Mouse (Mus musculus): ENCODE measurements at regions not wholly inside any gene's neighbourhood (a gene's known extent, or its start where the extent isn't known, plus 50 kb on each side); places are given as distances from the start of the nearest gene placed in this dataset.

DNA sequence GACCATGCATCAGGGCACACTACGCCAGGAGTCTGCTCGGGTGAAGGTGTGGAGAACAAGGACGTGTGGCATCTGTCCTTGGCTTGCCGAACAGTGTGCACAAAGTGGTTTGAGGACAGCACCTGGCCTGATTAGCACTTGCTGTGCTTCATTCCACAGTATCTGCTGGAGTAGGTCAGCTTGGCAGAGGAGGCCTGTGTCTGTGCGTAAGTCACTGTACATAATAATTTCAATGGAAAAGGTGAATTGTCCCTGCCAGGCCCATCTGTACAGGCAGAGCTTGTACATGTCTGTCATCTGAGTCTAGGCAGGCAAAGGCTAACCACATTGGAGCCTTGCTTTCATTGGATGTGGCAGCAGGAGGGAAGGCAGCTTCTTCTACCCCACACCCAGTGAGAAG, 979.5 kb upstream of the Car8 start:
- WGBS (ENCODE audit: insufficient replicate concordance): 82% methylated on average over 5 of the region's 5 CpGs
- Histone ChIP-seq H3K4me1 (ENCODE audit: insufficient read depth) (no peaks in the 10 kb centered on the region), H3K9ac (replicated peaks) (no peak overlapping the region), H3K27me3 (ENCODE audit: insufficient read depth, low read length) (no peaks in the 10 kb centered on the region), H3K27ac (ENCODE audit: low read depth) (no peak overlapping the region), H3K4me2 (ENCODE audit: low read depth, low read length) (no peak overlapping the region), H3K9me3 (ENCODE audit: low read length) (no peaks in the 10 kb centered on the region), H3K36me3 (replicated peaks; ENCODE audit: insufficient read depth, low read length) (no peaks in the 10 kb centered on the region), H3K4me3 (ENCODE audit: low read depth, low read length) (no peak overlapping the region)
- TF ChIP-seq EP300 (IDR thresholded peaks at IDR 0.05; ENCODE audit: low read depth) (no peak), CTCF (IDR thresholded peaks at IDR 0.05; ENCODE audit: low read depth) (no peak)
- DNase-seq (no peak), ATAC-seq (no peak)

- WGBS (ENCODE audit: insufficient replicate concordance): 73% methylated on average over 2 of the region's 2 CpGs
- no peak overlapping the region for H3K27ac ChIP-seq (ENCODE audit: low read depth)
- H3K9ac ChIP-seq (replicated peaks): no peak overlapping the region
- H3K36me3 ChIP-seq (replicated peaks; ENCODE audit: insufficient read depth, low read length): no peaks in the 10 kb centered on the region
- H3K27me3 ChIP-seq (ENCODE audit: insufficient read depth, low read length): no peaks in the 10 kb centered on the region
- ATAC-seq (no peak), DNase-seq (no peak)
- H3K4me2 ChIP-seq (ENCODE audit: low read depth, low read length): no peak overlapping the region
- TF ChIP-seq CTCF (IDR thresholded peaks at IDR 0.05; ENCODE audit: low read depth): no peak
- no peak for TF ChIP-seq EP300 (IDR thresholded peaks at IDR 0.05; ENCODE audit: low read depth)
- H3K9me3 ChIP-seq (ENCODE audit: low read length): no peaks in the 10 kb centered on the region
- no peak overlapping the region for H3K4me3 ChIP-seq (ENCODE audit: low read depth, low read length)
- no peaks in the 10 kb centered on the region for H3K4me1 ChIP-seq (ENCODE audit: insufficient read depth)
Measured at GRCm38 (mm10) chr4:9208606-9209005, 969.8 kb upstream of the Car8 start.

- no peak for ATAC-seq
- Histone ChIP-seq H3K9me3 (ENCODE audit: low read length) (no peaks in the 10 kb centered on the region), H3K4me3 (ENCODE audit: low read depth, low read length) (no peak overlapping the region), H3K9ac (replicated peaks) (no peak overlapping the region), H3K27me3 (ENCODE audit: insufficient read depth, low read length) (no peaks in the 10 kb centered on the region), H3K4me1 (ENCODE audit: insufficient read depth) (no peaks in the 10 kb centered on the region), H3K27ac (ENCODE audit: low read depth) (no peak overlapping the region), H3K4me2 (ENCODE audit: low read depth, low read length) (no peak overlapping the region), H3K36me3 (replicated peaks; ENCODE audit: insufficient read depth, low read length) (no peaks in the 10 kb centered on the region)
- WGBS (ENCODE audit: insufficient replicate concordance): 67% methylated on average over 2 of the region's 2 CpGs
- TF ChIP-seq EP300 (IDR thresholded peaks at IDR 0.05; ENCODE audit: low read depth) (no peak), CTCF (IDR thresholded peaks at IDR 0.05; ENCODE audit: low read depth) (no peak)
- DNase-seq: no peak
Measured at GRCm38 (mm10) chr4:9200012-9200411, 961.2 kb upstream of the Car8 start.

- no peak for DNase-seq
- no peaks in the 10 kb centered on the region for H3K9me3 ChIP-seq (ENCODE audit: low read length)
- H3K27ac ChIP-seq (ENCODE audit: low read depth): no peak overlapping the region
- H3K4me2 ChIP-seq (ENCODE audit: low read depth, low read length): no peak overlapping the region
- 56% methylated on average over 4 of the region's 4 CpGs for WGBS (ENCODE audit: insufficient replicate concordance)
- TF ChIP-seq CTCF (IDR thresholded peaks at IDR 0.05; ENCODE audit: low read depth) (no peak), EP300 (IDR thresholded peaks at IDR 0.05; ENCODE audit: low read depth) (no peak)
- H3K9ac ChIP-seq (replicated peaks): no peak overlapping the region
- ATAC-seq: no peak
- H3K27me3 ChIP-seq (ENCODE audit: insufficient read depth, low read length): no peaks in the 10 kb centered on the region
- no peak overlapping the region for H3K4me3 ChIP-seq (ENCODE audit: low read depth, low read length)
- no peaks in the 10 kb centered on the region for H3K36me3 ChIP-seq (replicated peaks; ENCODE audit: insufficient read depth, low read length)
- H3K4me1 ChIP-seq (ENCODE audit: insufficient read depth): no peaks in the 10 kb centered on the region
Measured at GRCm38 (mm10) chr4:9196435-9196834, 957.6 kb upstream of the Car8 start.

DNA sequence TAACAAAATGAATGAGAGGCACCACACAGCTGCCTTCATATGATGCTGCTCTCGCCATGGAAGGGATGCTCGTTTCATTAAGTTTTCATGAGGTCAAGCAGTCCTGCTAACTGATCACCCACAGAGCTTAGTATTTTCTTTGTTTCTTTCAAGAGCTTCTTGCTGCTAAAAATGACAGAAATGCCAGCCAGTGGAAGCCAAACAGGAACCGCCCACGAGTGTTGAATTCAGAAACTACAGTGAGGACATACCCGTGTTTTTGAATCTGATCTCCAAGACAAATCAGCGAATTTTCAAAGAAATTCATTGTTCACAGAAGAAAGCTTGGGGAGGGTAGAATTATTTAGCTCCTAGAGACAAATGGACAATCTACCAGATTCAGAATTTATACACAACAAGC, 954.3 kb upstream of the Car8 start:
- no peak for ATAC-seq
- H3K4me3 ChIP-seq (ENCODE audit: low read depth, low read length): no peak overlapping the region
- H3K4me1 ChIP-seq (ENCODE audit: insufficient read depth): no peaks in the 10 kb centered on the region
- no peaks in the 10 kb centered on the region for H3K9me3 ChIP-seq (ENCODE audit: low read length)
- H3K27ac ChIP-seq (ENCODE audit: low read depth): no peak overlapping the region
- DNase-seq: no peak
- H3K36me3 ChIP-seq (replicated peaks; ENCODE audit: insufficient read depth, low read length): no peaks in the 10 kb centered on the region
- no peak for TF ChIP-seq CTCF (IDR thresholded peaks at IDR 0.05; ENCODE audit: low read depth)
- no peak for TF ChIP-seq EP300 (IDR thresholded peaks at IDR 0.05; ENCODE audit: low read depth)
- H3K4me2 ChIP-seq (ENCODE audit: low read depth, low read length): no peak overlapping the region
- WGBS (ENCODE audit: insufficient replicate concordance): 64% methylated on average over 6 of the region's 6 CpGs
- H3K27me3 ChIP-seq (ENCODE audit: insufficient read depth, low read length): no peaks in the 10 kb centered on the region
- no peak overlapping the region for H3K9ac ChIP-seq (replicated peaks)

DNA sequence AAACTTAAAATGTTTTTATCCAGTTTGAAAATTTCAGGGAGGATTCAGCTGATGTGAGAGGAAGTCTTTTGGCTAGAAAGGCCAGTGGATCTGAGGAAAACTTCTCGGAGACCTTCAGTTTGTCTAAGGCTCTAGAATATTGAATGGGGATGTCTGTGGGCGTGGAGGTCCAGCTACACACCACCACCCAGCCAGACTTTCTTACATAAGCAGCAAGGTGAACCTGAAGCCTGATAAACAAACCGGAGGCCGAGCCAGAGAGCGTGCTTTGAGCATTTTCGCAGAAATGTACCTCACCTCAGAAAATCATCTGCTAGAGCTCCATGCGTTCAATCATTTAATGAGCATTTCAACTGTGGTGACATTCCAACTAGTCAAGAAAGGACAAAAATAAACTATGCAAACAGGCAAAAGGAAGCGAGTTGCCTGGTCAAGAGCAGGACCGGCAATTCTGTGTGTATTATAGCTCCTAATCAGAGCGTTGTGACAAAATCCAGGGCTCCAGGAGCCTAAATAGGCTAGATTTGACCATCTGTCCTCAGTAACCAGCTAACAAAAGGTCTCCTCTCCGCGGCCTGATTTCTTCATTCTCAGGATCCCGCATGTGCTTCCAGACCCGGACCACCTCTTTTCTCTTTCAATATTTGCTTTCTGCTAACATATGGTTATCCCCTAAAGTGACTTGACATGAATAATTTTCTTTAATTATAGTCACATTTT, 946.5 kb upstream of the Car8 start:
- TF ChIP-seq EP300 (IDR thresholded peaks at IDR 0.05; ENCODE audit: low read depth) (no peak), CTCF (IDR thresholded peaks at IDR 0.05; ENCODE audit: low read depth) (no peak)
- no peak for DNase-seq
- no peak for ATAC-seq
- 44% methylated on average over 14 of the region's 14 CpGs for WGBS (ENCODE audit: insufficient replicate concordance)
- Histone ChIP-seq H3K9ac (replicated peaks) (no peak overlapping the region), H3K36me3 (replicated peaks; ENCODE audit: insufficient read depth, low read length) (no peaks in the 10 kb centered on the region), H3K4me3 (ENCODE audit: low read depth, low read length) (no peak overlapping the region; the same call in 1 of the 2 replicates), H3K27me3 (ENCODE audit: insufficient read depth, low read length) (no peaks in the 10 kb centered on the region), H3K27ac (ENCODE audit: low read depth) (no peak overlapping the region), H3K4me1 (ENCODE audit: insufficient read depth) (0 out of 2 replicates have a peak, but pooled peaks cover 3% of the 10 kb centered on the region), H3K4me2 (ENCODE audit: low read depth, low read length) (peak overlapping the region; percentile 56), H3K9me3 (ENCODE audit: low read length) (no peaks in the 10 kb centered on the region)
